Mouse (Mus musculus) ES-E14 (cell line): ENCODE results near the gene Samd13. TPM values are rescaled to one million over a fixed set of nuclear protein-coding genes. Genes with fewer than 3 reads are reported as not detected.

ENCODE experiments used
- DNase-seq: peaks from one replicate; pipeline ENCODE4 v3.0.0-alpha.2; 2013; ENCODE audit warnings: low read depth, low spot score
- H3K27ac ChIP-seq: 2 replicates; pipeline ENCODE4 v1.5.1; 2012; ENCODE audit warnings: low read depth, mild to moderate bottlenecking, low read length, moderate library complexity, mixed read lengths; ENCODE audit not compliant: poor library complexity, insufficient read depth, severe bottlenecking
- H3K36me3 ChIP-seq: 2 replicates; pipeline ENCODE4 v1.6.1; 2012; ENCODE audit warnings: mild to moderate bottlenecking, low read length, moderate library complexity, mixed read lengths; ENCODE audit not compliant: control insufficient read depth, poor library complexity, insufficient read depth, severe bottlenecking
- H3K4me1 ChIP-seq, 2 experiments: fragments of 150-350 bp in 1 of 2; sonication (generic) in 1 of 2; 2 replicates each; pipeline ENCODE4 v1.6.1; 2012; ENCODE audit warnings: low read length in 2 of 2, mild to moderate bottlenecking in 1 of 2, mixed read lengths in 1 of 2; ENCODE audit not compliant: control insufficient read depth in 2 of 2, insufficient read depth in 2 of 2, poor library complexity in 1 of 2
- H3K4me3 ChIP-seq, 2 experiments: fragments of 150-350 bp in 1 of 2; sonication (generic) in 1 of 2; 2 replicates each; pipeline ENCODE4 v1.5.1; 2012; ENCODE audit warnings: low read length in 2 of 2, low read depth in 1 of 2, mild to moderate bottlenecking in 1 of 2, mixed read lengths in 1 of 2; ENCODE audit not compliant: insufficient read depth in 1 of 2, poor library complexity in 1 of 2, severe bottlenecking in 1 of 2
- H3K9ac ChIP-seq: 2 replicates; pipeline ENCODE4 v1.6.1; 2012; ENCODE audit warnings: low read depth, mild to moderate bottlenecking, low read length, mixed read lengths; ENCODE audit not compliant: poor library complexity, insufficient read depth, severe bottlenecking
- H3K9me3 ChIP-seq: fragments of 150-350 bp; sonication (generic); 2 replicates; pipeline ENCODE4 v1.6.1; 2012; ENCODE audit warnings: low read depth, mild to moderate bottlenecking, low read length; ENCODE audit not compliant: control insufficient read depth, insufficient read depth
- CHD2 ChIP-seq: IDR thresholded peaks from 2 replicates; pipeline ENCODE4 v1.6.1; 2014; ENCODE audit warnings: mild to moderate bottlenecking, low read depth, low read length, inconsistent platforms
- HCFC1 ChIP-seq: IDR thresholded peaks from 2 replicates; pipeline ENCODE4 v1.6.1; 2012; ENCODE audit warnings: low read length, inconsistent platforms, borderline replicate concordance; ENCODE audit not compliant: insufficient read depth
- MAFK ChIP-seq: IDR thresholded peaks from 2 replicates; pipeline ENCODE4 v1.6.1; 2014; ENCODE audit warnings: mild to moderate bottlenecking, low read depth, low read length, inconsistent platforms; ENCODE audit not compliant: insufficient read depth
- ZC3H11A ChIP-seq: IDR thresholded peaks from 2 replicates; pipeline ENCODE4 v1.6.1; 2012; ENCODE audit warnings: low read depth, mild to moderate bottlenecking, inconsistent platforms, low read length, borderline replicate concordance
- ZNF384 ChIP-seq: IDR thresholded peaks from 2 replicates; pipeline ENCODE4 v1.6.1; 2012; ENCODE audit warnings: low read depth, low read length, inconsistent platforms
- in situ Hi-C, 2 experiments: fragments of 600-800 bp; cut with MboI; formaldehyde crosslinking; loops; one replicate each; pipeline ENCODE4 v1.15.1; 2025; ENCODE audit warnings: low sequenced_read_pairs in 2 of 2, inconsistent platforms in 1 of 2; ENCODE audit not compliant: unreplicated experiment in 2 of 2
- total RNA-seq: library from RNA; depleted of rRNA; stranded (reverse); fragments of 300-350 nt; gene quantifications from 2 replicates; pipeline ENCODE4 v1.2.3, GENCODE M21; 2012

Samd13 gene
- total RNA-seq, 1 experiment, result 0.45 TPM

GRCm38 (mm10) chr3:146641818-146642427 is 43.5 kb downstream of the Samd13 start:
- Histone ChIP-seq H3K9ac (no peak overlapping the region), H3K27ac (no peak overlapping the region), H3K9me3 (no peaks in the 10 kb centered on the region), H3K36me3 (no peaks in the 10 kb centered on the region), H3K4me3 (no peak overlapping the region), H3K4me1 (no peaks in the 10 kb centered on the region)
- TF ChIP-seq MAFK (no peak), HCFC1 (no peak), ZC3H11A (no peak), CHD2 (no peak), ZNF384 (no peak)
- in situ Hi-C loops, result no loop called here
- DNase-seq, result no peak

DNA sequence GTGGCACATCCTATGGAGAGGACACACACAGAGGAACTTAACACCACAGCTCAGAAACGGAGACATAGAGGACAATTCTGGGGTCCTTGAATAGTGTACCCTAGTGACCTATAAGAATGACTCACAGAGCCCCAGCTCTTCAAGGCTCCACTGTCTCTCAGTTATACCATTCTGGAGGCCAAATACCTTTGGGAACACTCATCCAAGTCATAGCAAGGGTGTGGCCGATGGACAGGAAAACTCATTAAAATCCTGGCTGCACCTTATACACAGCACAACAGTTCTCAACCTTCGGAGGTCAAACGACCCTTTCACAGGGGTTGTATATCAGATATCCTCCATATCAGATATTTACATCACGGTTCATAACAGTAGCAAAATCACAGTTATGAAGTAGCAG is 52.9 kb downstream of the Samd13 start:
- DNase-seq, result no peak
- H3K9ac ChIP-seq, result no peak overlapping the region
- no peaks in the 10 kb centered on the region for H3K36me3 ChIP-seq
- in situ Hi-C loops, result no loop called here
- H3K4me3 ChIP-seq, result no peak overlapping the region
- no peak overlapping the region for H3K27ac ChIP-seq
- no peak for TF ChIP-seq CHD2
- no peak for TF ChIP-seq ZNF384
- TF ChIP-seq MAFK, result no peak
- no peak for TF ChIP-seq HCFC1
- no peak for TF ChIP-seq ZC3H11A
- H3K9me3 ChIP-seq, result no peaks in the 10 kb centered on the region
- no peaks in the 10 kb centered on the region for H3K4me1 ChIP-seq

DNA sequence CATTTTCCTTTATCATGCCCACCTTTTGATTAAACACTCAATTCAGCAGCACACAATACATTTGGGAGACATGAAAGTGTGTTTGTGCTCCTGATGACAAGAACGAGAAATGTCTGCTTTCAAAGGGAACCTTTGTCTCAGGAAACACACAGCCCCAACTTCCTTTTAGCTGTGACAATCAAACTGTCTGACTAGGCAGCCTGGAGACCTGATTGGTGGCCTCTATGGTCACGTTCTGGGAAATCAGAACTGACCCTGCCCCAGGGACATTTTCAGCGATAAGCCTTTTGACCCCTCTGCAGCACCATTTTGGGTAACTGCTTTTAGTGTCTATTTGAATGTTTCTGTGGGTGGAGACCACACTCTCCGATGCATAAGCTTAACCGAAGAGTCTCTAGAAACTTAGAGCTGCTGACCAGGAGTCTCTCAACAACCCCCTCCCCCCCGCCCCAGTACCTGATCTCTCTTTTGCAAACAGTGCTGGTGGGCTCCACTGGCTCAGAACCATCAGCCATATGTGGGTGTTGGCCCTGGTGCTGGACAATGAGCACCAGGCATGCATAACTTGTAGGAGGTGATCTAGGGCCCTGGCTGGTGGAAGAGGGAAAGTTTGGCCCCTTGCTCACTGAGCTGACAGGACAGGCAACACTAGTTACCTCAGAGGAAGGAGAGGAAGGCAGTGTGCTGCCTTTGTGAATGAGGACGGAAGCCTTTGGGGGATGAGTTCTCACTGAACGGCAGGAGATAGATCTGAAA is 57.0 kb downstream of the Samd13 start:
- no peak overlapping the region for H3K9ac ChIP-seq
- H3K4me3 ChIP-seq, result no peak overlapping the region
- H3K36me3 ChIP-seq, result no peaks in the 10 kb centered on the region
- no peaks in the 10 kb centered on the region for H3K4me1 ChIP-seq
- TF ChIP-seq CHD2 (no peak), ZNF384 (no peak), ZC3H11A (no peak), MAFK (no peak), HCFC1 (no peak)
- no peak overlapping the region for H3K27ac ChIP-seq
- in situ Hi-C loops, result no loop called here
- DNase-seq, result no peak
- H3K9me3 ChIP-seq, result no peaks in the 10 kb centered on the region

- DNase-seq, result no peak
- H3K9me3 ChIP-seq, result no peaks in the 10 kb centered on the region
- no peak overlapping the region for H3K9ac ChIP-seq
- in situ Hi-C loops, result no loop called here
- no peaks in the 10 kb centered on the region for H3K4me1 ChIP-seq
- H3K4me3 ChIP-seq, result no peak overlapping the region
- no peak for TF ChIP-seq ZC3H11A
- TF ChIP-seq CHD2, result no peak
- no peak for TF ChIP-seq MAFK
- no peak for TF ChIP-seq ZNF384
- TF ChIP-seq HCFC1, result no peak
- no peaks in the 10 kb centered on the region for H3K36me3 ChIP-seq
- no peak overlapping the region for H3K27ac ChIP-seq
Observed at GRCm38 (mm10) chr3:146625766-146626165, 59.6 kb downstream of the Samd13 start.

GRCm38 (mm10) chr3:146621966-146622365 is 63.4 kb downstream of the Samd13 start:
- Histone ChIP-seq H3K9ac (no peak overlapping the region), H3K4me3 (no peak overlapping the region), H3K27ac (no peak overlapping the region), H3K36me3 (no peaks in the 10 kb centered on the region), H3K4me1 (no peaks in the 10 kb centered on the region), H3K9me3 (no peaks in the 10 kb centered on the region)
- DNase-seq, result no peak
- no peak for TF ChIP-seq MAFK
- TF ChIP-seq CHD2, result no peak
- no peak for TF ChIP-seq ZNF384
- TF ChIP-seq ZC3H11A, result no peak
- no peak for TF ChIP-seq HCFC1
- in situ Hi-C loops, result no loop called here
